Mouse (Mus musculus): ENCODE results near the gene Tube1.

- TF ChIP-seq CTCF (IDR thresholded peaks at IDR 0.05 in 2 of 3, conservative IDR thresholded peaks at IDR 0.05 in 1 of 3; ENCODE audit: control insufficient read depth in 1 of 3, insufficient read depth in 1 of 3, low read depth in 2 of 3, low read length in 3 of 3, poor library complexity in 1 of 3, severe bottlenecking in 1 of 3) (no peak), POLR2A (IDR thresholded peaks at IDR 0.05; ENCODE audit: control insufficient read depth in 1 of 2, insufficient read depth in 1 of 2, low read depth in 1 of 2, low read length in 2 of 2, poor library complexity in 1 of 2) (no peak), POLR2AphosphoS5 (IDR thresholded peaks at IDR 0.05; ENCODE audit: borderline replicate concordance, low read depth, low read length) (no peak)
Measured at GRCm38 (mm10) chr10:39161406-39161805, 27.6 kb downstream of the Tube1 start.

Measured in MEL (cell line).